Mouse (Mus musculus): ENCODE measurements at regions not wholly inside any gene's neighbourhood (a gene's known extent, or its start where the extent isn't known, plus 50 kb on each side); places are given as distances from the start of the nearest gene placed in this dataset.
A peak's percentile ranks its signal among the peaks of the same experiment; 100 is the strongest.

DNA sequence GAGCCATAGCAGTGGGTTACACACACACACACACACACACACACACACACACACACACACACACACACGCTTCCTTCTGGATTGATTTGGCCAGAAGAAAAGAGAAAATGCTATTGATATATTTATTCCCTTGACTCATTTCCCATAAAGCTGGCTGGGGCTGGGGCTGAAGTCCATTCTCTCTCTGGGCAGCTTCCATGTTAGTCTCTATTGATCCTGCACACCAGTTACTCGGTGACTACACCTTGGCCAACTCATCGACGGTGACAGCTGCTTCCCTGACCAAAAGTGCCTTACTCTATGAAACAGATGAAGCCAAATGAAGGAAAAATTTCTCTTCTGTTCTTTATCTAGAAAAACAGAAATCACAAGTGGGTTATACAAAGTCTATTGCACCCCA is 82.1 kb downstream of the Snx18 start:
- no peak for DNase-seq

DNA sequence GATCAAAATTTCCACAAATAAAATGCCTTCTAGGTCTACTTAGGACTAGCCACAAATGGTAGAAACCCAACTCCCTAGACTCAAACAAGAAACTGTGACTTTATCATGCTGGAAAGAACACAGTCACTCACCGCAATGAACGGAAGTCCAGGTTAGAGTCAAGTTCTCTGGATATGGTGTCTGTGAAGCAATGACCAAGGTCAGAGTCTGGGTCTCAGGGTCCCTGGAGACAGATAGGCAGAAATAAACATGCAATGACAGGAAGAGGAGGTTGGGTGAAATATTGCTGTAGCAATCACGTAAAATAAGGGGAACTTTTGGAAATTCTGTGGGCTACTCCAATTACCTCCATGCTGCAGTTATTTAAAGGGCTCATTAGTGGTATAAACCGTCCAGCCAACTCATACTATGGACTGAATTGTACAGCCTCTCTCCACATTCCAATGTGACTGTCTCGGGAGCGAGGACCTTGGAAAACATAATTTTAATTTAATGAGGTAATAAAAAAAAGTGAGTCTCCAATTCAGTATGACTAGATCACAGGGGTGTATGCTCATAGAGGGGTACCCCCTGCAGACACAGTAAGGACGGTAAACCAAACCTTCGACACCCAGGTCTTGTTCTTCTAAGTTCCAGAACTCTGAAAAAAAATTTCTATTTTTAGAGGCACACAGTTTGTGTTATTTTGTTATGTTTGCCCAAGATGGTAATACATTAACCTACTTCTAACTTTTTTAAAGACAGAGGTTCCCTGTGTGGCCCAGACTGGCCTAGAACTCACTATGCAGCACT is 83.5 kb downstream of the Snx18 start:
- no peak for DNase-seq

DNA sequence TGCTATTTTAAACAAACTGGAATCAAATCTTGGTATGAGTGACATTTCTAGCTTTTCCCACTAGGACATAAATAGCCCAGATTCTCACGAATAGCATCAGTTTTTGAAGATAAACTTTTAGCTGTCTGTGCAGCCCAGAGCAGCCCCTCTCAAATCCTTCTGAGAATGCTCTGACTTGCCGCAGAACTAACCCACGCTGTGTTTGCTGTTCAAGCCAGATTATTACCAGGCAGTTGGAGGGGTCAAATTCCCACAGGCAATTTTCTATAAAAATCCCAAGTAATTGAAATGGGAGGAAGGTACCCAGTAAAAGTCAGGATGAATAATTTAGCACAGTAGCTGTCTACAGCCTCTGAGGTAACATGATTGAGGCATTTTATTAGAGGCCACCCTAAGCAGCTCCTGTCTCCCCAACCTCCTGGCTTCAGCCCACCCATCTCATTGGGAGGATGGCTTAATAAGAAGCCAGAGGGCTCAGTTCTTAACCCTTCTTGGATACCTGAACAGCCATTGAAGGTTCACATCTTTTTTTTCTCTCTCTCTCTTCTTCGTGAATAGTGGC is 84.4 kb downstream of the Snx18 start:
- no peak for DNase-seq

DNA sequence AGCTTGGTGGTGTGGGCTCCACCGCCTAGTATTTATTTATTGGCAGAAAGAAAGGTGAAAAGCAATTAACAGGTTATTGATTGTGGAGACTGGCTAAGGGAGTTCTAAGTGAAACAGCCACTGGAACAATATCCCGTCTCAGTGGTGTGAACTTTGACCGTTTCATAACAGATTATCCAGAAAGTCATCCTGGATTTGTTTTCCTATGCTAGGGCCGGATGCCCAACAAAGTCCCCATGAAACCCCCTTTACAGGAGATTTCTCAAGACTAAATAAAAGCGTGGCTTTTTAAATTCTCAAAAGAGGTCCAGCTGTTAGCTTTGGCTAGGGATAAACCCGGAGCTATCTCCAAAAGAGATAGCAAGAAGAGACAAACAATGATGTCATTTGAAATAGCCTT is 91.4 kb downstream of the Snx18 start:
- no peak for DNase-seq

DNA sequence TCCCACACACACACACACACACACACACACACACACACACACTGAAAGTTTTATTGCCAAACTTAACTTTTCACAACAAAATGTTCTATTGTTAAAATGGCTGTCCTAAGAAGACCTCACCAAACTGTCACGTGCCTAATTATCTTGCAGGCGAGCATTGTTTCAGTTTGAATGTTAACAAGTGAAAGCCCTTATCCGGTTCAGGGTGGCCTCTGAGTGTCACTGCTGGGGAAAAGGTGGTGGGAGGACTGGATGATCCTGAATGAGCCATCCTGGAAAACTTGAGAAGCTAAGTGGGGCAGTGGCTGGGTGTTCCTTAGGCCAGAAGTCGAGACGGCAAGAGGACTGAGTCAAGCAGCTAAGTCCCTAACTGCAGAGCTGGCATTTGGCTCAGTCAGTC is 94.9 kb downstream of the Snx18 start:
- DNase-seq = no peak

DNA sequence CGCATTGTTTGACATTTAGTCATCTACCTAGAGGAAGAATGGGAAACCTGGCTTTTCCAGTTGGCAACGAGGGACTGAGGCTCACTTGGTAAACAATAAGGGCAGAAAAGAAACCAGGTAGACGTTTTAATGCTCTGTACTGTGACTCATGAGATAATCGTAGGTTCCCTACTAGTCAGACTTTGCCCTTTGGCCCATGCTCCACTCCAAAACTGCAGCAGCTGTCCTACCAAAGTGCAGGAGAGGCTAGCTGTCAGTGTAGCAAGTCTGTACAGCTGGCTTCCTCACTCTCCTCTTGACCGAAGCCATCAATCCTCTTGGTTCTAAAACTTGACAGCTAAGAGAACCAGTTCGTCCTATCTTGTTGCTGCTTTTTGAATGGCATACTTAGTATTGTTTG is 100.2 kb downstream of the Snx18 start:
- no peak for DNase-seq

DNA sequence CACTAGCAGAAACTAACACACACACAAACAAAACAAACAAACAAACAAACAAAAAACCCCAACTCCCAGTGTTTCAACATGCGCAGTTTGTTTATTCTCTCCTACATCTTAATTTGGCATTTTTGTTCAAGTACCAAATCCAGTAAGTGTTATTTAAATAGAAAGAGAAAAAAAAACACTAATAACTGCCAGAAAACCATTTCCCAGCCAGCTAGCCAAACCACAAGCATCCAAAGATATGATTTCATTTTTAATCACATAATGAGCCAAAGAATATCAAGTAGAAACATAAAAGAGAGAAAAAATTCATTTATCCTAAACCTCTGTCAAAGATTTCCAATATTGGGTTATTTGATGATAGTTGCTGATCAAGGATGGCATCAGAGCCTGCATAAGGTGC is 102.3 kb downstream of the Snx18 start:
- no peak for DNase-seq

DNA sequence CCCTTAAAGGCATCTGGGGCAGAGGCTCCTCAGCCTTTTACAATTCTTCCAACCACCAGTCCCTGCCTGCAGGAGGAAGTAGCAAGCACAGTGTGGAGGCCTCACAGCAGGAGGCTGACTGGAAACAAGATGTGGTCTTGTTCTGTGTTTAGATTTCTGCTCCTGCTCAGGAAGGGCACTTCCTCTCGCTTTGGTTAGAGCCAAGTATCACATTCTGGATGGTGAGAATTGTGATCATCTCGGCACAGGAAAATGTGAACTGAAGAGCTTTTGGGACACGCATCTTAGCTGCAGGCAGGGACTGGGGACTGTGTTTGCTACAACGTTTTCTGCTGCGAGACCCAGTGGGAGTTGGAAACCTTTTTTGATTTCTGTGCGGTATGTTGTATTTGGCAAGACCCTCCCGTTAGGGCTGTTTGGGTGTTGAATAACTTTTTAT is 103.2 kb downstream of the Snx18 start:
- peak in 1 of 2 experiments; percentile 40 for DNase-seq

DNA sequence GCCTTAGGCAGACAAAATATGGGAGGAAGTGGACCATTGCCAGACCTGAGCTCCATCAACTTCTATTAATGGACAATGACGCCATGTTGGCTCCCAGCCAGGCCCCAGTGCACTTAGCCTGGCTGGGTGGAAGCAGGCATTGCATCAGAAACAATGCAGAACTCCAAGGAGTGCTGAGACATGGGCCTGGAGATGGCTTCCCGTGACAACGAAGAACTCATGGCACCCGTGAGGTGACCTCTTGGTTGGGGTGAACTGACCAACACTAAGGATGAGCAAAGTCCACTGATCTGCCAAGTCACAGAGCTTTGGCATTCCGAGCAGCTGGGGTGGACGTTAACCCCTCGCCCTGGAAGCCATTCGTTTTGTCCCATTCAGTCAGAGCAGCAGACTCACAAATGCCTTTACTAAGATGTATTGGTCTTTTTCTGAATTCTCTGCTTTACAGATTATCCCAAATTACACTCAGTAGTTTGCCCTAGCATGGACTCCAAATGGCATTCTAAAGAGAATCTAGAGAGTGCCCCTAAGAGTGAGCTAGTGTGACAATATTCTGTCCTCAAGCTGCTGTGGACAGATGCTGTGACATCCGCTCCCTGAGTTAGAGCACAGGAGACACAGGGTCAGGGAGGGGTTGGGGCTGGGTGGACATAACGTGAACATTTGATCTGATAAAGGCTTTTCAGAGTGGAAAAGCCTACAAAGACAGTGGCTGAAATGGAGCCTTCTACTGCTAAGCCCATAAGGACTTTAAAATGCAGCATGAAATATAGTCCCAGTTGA is 108.8 kb downstream of the Snx18 start:
- peak; percentile 81 to 89 for DNase-seq

DNA sequence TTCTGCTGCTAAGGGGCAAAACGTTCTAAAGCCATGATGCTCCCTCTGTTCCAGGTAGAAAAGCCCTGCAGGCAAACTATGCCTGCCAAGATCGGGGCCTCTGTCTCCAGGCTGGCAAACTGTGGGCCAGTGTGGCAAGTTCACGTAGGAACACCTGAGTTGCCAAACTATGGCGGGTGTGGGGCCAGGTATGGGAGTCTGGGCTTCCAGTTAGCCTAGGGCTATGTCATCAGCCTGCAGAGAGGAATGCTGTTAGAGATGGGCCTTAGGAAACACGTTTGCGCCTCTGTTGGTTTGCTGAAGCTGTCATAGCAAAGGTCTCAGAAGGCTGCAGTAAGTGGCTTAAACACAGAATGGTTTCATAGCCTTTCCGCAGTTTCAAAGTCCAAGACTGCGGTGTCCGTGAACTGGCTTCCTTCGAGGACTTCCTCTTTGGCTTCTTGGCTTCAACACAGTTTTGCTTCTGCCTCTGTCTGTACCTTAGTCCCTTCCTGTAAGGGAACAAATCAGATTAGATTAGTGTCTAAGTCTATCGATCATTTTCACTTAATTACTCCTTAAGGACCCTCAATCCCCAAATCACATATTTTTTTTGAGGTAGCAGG is 110.1 kb downstream of the Snx18 start:
- no peak for DNase-seq

DNA sequence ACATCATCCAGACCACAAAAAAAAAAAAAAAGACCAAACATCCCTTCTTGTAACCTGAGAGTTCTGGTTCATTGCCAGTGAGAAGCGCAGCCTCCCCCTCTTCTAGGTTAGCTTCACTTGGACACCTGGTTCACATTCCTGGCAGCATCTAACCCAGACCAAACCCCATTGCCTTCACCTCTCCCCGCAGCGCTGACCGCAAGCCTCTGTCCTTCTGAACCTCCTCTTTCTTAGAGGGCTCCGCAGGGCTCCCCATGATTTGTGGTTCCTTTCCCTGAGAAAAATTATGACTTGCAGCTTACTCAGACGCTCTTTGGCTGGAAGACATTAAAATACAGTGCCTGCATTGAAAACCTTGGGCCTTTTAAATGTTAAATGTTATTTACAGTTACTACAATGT is 115.8 kb downstream of the Snx18 start:
- DNase-seq = no peak

DNA sequence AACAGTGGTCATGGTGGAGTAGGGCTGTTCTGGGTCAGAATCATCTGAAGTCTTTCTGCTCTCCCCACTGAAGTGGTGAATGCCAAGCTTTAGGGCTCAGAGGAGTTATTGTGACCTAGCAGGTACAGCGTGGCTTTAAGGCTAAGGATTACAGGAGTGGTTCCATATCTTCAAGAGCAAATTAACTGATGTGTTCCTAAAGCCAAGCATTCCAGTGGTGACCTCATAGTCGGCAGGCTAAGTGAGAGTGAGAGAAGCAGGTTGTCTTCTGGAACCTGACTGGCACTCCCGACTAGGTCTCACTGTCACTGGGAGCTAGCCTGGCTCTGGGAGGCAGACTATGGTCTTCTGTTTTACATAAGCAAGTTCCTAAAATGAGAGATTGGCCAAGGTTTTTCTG is 116.3 kb downstream of the Snx18 start:
- no peak for DNase-seq

DNA sequence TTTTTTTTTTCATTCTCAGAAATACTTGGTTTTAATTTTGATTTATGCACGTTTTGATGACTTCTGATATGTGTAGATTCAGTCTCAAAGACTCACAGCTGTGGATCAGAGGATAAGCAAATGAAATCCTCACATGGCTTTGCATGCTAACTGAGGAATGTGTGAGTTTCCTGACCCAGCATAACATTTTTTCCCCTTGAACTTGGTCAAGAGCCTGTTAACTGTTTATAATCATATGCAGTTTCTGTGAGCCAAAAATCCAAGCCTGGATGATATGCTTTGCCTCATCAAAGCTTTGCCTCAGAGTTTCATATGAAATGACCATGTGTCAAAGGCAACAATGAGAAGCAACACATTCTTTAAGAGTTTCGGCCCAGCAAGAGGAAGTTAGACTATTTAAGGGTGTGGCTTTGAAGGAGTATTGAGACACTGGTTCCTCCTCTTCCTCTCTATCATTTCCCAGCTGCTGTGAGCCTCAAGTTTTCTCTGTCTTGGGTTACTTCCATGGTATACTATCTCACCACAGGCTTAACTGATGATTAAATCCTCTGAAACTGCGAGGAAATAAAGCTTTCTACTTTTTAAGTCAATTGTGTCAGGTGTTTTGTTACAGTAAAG is 117.9 kb downstream of the Snx18 start:
- no peak for DNase-seq

DNA sequence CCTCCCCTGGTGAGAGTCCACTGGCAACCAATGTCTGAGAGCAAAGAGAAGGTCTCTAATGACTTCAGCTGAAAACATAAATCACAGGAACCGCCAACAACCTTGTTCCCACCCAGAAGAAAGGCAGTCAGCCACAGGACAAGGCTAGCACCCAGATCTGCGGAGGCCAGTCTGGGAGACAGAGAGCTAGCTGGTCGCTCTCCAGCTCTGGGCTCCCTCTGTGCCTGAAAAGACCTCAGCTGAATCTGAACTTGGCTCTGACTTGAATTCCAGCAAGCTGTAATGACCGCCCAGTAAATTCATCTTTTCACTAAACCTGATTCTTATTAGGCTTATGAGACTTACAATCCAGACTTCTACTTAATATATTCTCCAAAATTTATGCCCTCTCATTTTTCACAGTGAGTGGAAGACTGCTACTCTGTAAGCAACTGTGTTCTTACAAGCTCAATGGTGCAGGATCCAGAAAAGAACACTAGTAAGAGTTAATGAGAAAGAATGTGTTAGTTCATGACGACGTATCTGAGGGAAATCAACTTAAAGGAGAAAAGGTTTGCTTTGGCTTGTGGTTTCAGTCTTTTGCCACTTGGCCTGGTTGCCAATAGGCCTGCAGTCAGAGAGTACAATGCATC is 119.2 kb downstream of the Snx18 start:
- DNase-seq = peak; percentile 54 to 71

DNA sequence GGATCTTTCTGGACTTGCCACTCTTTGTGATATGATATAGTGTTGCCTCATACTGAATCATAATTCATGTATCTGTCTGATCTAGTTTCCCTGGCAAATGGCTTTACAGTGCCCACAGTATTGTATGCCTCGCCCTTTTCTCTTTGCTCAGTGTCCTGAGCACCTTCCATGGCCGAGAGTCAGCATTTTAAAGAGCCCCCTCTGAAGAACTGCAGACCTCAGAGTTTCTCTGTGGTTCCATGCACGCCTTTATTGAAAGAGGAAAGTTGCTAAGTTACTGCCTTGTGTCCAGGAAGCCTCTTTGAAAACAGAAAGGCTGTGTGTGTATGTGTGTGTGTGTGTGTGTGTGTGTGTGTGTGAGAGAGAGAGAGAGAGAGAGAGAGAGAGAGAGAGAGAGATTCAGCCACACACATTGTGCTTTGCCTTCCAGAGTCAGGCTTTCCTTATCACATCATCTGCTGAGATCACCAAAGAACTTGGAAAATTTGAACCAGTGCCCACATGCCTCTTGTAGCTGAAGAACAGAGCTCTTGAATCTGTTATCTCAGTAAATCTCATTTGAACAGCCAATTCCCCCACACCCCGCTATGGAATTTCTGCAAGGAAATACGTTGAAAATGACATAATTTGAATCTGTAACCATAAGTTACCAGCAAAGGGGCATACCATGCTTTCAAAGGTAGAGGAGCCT is 122.6 kb downstream of the Snx18 start:
- peak in 1 of 2 experiments; percentile 37 for DNase-seq

DNA sequence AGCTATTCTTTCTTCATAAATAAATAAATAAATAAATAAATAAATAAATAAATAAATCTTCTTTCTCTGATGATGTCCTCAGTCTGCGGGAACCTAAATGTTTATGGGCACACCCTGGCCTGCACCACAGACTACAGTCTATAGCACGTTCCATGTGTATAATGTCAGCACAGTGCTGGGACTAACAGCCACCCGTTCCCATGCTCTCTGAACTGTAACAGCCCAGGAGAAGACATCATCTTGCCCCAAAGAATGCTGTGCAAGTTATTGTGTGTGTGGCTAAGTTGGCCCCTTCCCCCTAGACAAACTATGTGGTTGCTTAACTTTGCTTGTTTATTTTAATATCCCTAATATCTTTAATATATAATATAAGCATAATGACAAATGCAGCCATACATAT is 123.2 kb downstream of the Snx18 start:
- no peak for DNase-seq

DNA sequence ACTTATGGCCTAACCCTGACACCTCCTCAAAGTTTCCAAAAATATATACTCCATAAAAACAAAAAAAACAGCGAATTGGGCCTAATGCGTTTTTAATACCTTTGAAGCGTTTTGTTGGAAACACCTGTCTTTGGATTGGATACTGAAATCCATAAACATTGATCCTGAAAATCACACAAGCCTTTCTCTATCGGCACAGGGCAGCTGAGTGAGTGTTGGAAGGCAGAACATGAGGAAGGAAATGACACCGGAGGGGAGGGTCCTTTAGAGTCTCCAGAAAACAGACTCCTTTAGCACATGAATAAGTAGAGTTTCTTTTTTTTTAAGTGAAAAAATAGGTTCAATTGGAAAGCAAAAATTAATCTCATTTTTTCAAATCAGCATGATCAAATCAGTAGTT is 123.7 kb downstream of the Snx18 start:
- DNase-seq = no peak

DNA sequence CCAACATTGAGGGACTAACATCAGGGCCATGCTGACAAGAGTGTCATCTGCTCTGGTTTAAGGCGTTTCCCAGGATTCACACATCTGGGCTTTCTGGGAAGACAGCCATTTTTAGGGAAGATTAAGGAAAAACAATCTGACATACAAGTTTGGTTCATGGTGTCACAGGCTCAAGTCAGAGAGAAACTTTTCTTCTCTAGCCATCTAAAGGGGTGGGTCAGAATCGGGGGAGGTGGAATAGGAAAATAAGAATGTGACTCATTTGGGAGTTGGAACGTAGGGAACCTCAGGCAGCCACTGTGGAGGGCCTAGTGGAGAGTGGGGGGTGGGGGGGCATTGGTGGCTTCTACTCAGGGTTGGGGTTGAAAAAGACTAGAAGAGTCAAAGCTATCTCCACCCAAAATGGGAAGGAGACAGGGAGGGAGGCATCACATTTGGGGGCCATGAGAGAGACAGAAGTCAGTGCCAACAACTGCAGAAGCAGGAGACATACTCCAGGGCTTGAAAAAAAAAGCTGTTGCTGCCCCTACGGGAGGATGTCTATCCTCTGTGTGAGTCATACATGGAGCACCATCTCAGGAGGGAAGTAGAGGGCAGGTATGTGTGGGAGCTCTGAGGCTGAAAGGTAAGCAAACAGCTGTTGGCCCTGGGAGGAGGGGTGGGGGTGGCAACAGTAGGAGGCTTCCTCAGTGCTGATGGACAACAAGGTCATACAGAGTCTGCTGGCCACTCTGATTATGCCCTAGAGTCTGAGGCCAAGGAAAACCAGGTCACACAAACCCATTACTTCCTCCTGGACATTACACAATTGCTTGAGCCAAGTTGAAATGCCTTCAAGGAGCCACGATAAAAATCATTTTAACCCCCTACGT is 128.2 kb downstream of the Snx18 start:
- no peak for DNase-seq

DNA sequence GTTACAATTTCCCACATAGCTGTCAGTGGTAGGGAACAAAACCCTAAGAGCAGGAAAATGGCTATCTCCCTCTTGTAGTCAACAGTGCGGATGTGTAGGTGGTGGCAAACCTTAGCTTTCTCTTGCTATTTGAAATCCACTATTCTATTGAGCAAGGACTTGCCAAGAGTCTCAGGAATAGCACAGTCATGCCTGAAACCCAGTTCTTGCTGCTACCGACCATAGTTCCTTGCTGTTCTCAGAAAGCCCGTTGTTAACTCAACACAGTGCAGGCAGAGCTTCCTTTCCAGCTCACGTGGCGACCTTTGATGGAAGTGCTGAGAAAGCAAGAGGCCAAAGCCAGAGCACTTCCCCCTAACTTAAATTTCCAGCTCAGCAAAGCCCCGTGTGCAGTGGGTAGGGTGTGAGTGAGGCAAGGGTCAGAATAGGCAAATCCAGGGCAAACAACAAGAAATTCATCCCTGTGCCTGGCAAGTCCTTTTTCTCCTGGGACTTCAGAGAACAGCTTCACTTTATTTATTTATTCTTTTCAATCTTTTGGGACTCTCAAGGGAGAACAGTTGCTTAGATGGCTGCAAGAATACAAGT is 131.9 kb downstream of the Snx18 start:
- no peak for DNase-seq

DNA sequence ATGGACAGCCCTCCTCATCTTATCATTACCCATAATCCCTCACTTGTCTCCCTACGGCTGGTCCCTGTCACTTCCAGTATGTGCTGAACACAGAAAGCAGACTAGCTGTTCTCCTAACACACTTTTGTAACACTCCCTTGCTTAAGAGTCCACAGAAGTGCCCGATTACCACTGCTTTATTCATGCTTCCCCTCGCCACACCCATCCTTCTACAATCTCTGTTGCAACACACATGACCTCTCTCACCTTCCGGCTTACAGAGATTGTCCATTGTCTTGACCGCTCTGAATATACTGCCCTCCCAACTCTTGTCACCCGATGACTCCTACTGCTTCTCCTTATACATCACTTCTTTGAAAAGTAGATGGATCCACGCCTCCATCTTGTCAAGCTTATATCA is 132.9 kb downstream of the Snx18 start:
- no peak for DNase-seq

All from kidney, postnatal 4 days (tissue).